ENCODE assay signal across 8 mouse cellular contexts in the genomic region with DNA sequence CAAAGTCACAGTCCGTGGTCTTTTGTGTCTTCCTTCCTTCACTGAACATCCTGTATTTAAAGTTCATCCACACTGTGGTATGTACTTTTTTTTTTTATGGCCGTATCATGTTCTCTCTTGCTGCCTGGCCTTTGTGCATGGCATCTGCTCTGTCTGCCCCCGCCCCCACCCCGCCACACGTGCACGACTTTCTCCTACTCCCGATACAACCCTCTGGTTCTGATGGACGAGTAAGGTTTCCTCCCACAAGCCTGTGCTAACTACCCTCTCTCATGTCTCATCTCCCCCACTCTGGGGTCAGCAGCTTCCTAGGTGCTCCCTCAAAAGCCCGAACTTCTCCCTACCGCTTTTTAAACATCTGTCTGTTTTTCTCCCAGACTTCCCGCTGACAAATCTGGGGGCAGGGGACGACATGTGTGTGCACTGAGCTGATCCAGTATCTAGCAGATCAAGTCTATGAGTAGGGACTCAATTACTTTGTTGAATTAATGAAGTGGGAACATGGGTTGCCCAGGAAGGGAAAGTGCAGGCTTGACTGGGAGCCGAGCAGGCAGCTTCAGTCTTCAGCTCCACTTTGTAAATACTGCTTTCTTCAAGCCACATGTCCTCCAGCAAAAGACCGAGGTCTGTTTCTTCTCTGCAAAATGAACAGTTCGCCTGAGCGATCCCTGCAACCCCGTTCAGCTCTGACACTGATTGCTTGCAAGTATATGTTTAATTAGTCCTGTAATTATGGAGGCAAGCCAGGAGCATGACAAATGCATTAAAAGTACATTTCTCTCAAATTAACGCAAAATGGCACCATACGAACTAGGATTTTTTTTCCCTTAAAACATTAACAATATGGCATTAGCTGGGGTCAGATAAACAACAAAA. TPM values are rescaled to one million over a fixed set of nuclear protein-coding genes. Genes with fewer than 3 reads are reported as not detected.
A peak's percentile ranks its signal among the peaks of the same experiment; 100 is the strongest.
DNase-seq lines count a peak whose midpoint lies in the region; ATAC-seq and TF ChIP-seq lines count a peak whose summit lies in the region.
"Had no signal": no experiment of that assay in that cellular context is flagged by ENCODE, and none has a peak within 500 bp of the region (broad histone marks: within the 10 kb centered on the region; RNA-seq: fewer than 3 reads in every experiment).

No protein-coding gene starts in this region.

- H3K4me2 ChIP-seq in lung, postnatal 0 days (replicated peaks; ENCODE audit: low read depth, low read length): peak overlapping the region; percentile 22; the same call in 1 of the 2 replicates
- H3K4me2 ChIP-seq in forebrain, postnatal 0 days (ENCODE audit: low read depth): peak overlapping the region; percentile 17; the same call in 1 of the 2 replicates
- H3K4me2 ChIP-seq in limb, embryonic 15.5 days: peak overlapping the region; percentile 26
- H3K4me2 ChIP-seq in stomach, postnatal 0 days (replicated peaks; ENCODE audit: low read depth): peak overlapping the region; percentile 20

- no peaks in the 10 kb centered on the region for H3K9me3 ChIP-seq in lung, postnatal 0 days (ENCODE audit: low read length)
- H3K9me3 ChIP-seq in forebrain, postnatal 0 days (ENCODE audit: low read length): no peaks in the 10 kb centered on the region
- H3K9me3 ChIP-seq in limb, embryonic 15.5 days: no peaks in the 10 kb centered on the region
- H3K9me3 ChIP-seq in stomach, postnatal 0 days (ENCODE audit: control insufficient read depth, low read length): no peaks in the 10 kb centered on the region

- no peak for DNase-seq in lung, postnatal 0 days (ENCODE audit: low spot score)
- DNase-seq in lung, postnatal 25 days (ENCODE audit: low spot score): no peak
- DNase-seq in forebrain, postnatal 0 days: no peak
- no peak for DNase-seq in stomach, postnatal 0 days (ENCODE audit: low spot score)
- no peak for DNase-seq in spleen, postnatal 14 days (ENCODE audit: low spot score in 2 of 2)
- no peak for DNase-seq in urinary bladder, postnatal 14 days (ENCODE audit: low spot score)
- DNase-seq: gastrocnemius, adult 2 months had no signal

- no peak overlapping the region for H3K4me3 ChIP-seq in lung, postnatal 0 days (ENCODE audit: low read depth, low read length)
- H3K4me3 ChIP-seq in forebrain, postnatal 0 days (ENCODE audit: low read depth, low read length): no peak overlapping the region
- H3K4me3 ChIP-seq in limb, embryonic 15.5 days: peak overlapping the region; percentile 12; the same call in 1 of the 2 replicates
- H3K4me3 ChIP-seq in stomach, postnatal 0 days (ENCODE audit: low read depth, low read length): no peak overlapping the region
- H3K4me3 ChIP-seq: gastrocnemius, adult 2 months had no signal

- WGBS in lung, postnatal 0 days: 29% methylated on average over 19 of the region's 19 CpGs
- 35% methylated on average over 19 of the region's 19 CpGs for WGBS in forebrain, postnatal 0 days
- WGBS in limb, embryonic 15.5 days: 28% methylated on average over 19 of the region's 19 CpGs
- WGBS in stomach, postnatal 0 days: 34% methylated on average over 19 of the region's 19 CpGs

- TF ChIP-seq EP300 in lung, postnatal 0 days (IDR thresholded peaks at IDR 0.05): no peak
- no peak for TF ChIP-seq EP300 in stomach, postnatal 0 days (optimal IDR thresholded peaks at IDR 0.05)

- H3K27ac ChIP-seq in lung, postnatal 0 days (ENCODE audit: low read length): no peak overlapping the region
- no peak overlapping the region for H3K27ac ChIP-seq in forebrain, postnatal 0 days (ENCODE audit: low read depth, low read length)
- H3K27ac ChIP-seq in limb, embryonic 15.5 days: 0 out of 2 replicates have a peak overlapping the region, but pooled peaks have one; percentile 17
- H3K27ac ChIP-seq in stomach, postnatal 0 days (replicated peaks): no peak overlapping the region
- H3K27ac ChIP-seq: gastrocnemius, adult 2 months had no signal

- H3K9ac ChIP-seq in lung, postnatal 0 days (replicated peaks; ENCODE audit: low read depth): no peak overlapping the region
- H3K9ac ChIP-seq in forebrain, postnatal 0 days: no peak overlapping the region
- no peak overlapping the region for H3K9ac ChIP-seq in limb, embryonic 15.5 days
- H3K9ac ChIP-seq in stomach, postnatal 0 days (ENCODE audit: low read length): no peak overlapping the region

- no peaks in the 10 kb centered on the region for H3K36me3 ChIP-seq in lung, postnatal 0 days (ENCODE audit: insufficient read depth, low read length)
- H3K36me3 ChIP-seq in forebrain, postnatal 0 days (ENCODE audit: insufficient read depth): no peaks in the 10 kb centered on the region
- no peaks in the 10 kb centered on the region for H3K36me3 ChIP-seq in limb, embryonic 15.5 days
- no peaks in the 10 kb centered on the region for H3K36me3 ChIP-seq in stomach, postnatal 0 days (ENCODE audit: control insufficient read depth, insufficient read depth, low read length)

- no peak for TF ChIP-seq CTCF in lung, postnatal 0 days (IDR thresholded peaks at IDR 0.05)
- no peak for TF ChIP-seq CTCF in forebrain, postnatal 0 days (IDR thresholded peaks at IDR 0.05; ENCODE audit: low read depth)
- TF ChIP-seq CTCF in stomach, postnatal 0 days (IDR thresholded peaks at IDR 0.05; ENCODE audit: low read depth): no peak

- no peaks in the 10 kb centered on the region for H3K4me1 ChIP-seq in lung, postnatal 0 days (ENCODE audit: insufficient read depth, low read depth, low read length)
- no peaks in the 10 kb centered on the region for H3K4me1 ChIP-seq in forebrain, postnatal 0 days (ENCODE audit: insufficient read depth)
- H3K4me1 ChIP-seq in limb, embryonic 15.5 days: peaks cover 16% of the 10 kb centered on the region
- H3K4me1 ChIP-seq in stomach, postnatal 0 days (replicated peaks; ENCODE audit: control insufficient read depth, insufficient read depth): no peaks in the 10 kb centered on the region

- H3K27me3 ChIP-seq in lung, postnatal 0 days (replicated peaks; ENCODE audit: insufficient read depth, low read length): no peaks in the 10 kb centered on the region
- no peaks in the 10 kb centered on the region for H3K27me3 ChIP-seq in forebrain, postnatal 0 days (ENCODE audit: insufficient read depth, low read length)
- H3K27me3 ChIP-seq in limb, embryonic 15.5 days: no peaks in the 10 kb centered on the region
- H3K27me3 ChIP-seq in stomach, postnatal 0 days (ENCODE audit: control insufficient read depth, insufficient read depth, low read length): no peaks in the 10 kb centered on the region

- ATAC-seq in lung, postnatal 0 days: no peak
- ATAC-seq in forebrain, postnatal 0 days: no peak
- no peak for ATAC-seq in limb, embryonic 15.5 days (ENCODE audit: insufficient number of reproducible peaks, low FRiP score, low TSS enrichment, low read depth)
- ATAC-seq in stomach, postnatal 0 days (ENCODE audit: low FRiP score, low TSS enrichment): no peak

RNA-seq across cellular contexts. Expression of a gene that starts 35.4 kb away (rescaled TPM):
- 294 and 318 TPM in 2 replicates for polyA plus RNA-seq in lung, postnatal 0 days (2015; fragmentation: Nextera tagmentation; extraction: Ambion mirVana)
- 11.8 and 30.3 TPM in 2 replicates for total RNA-seq in forebrain, postnatal 0 days (2014; rRNA removed)
- 48.6 and 58.8 TPM in 2 replicates for polyA plus RNA-seq in forebrain, postnatal 0 days (2015; fragmentation: Nextera tagmentation; extraction: Ambion mirVana)
- polyA plus RNA-seq in limb, embryonic 15.5 days (2015; fragmentation: Nextera tagmentation; extraction: Ambion mirVana): 744 and 768 TPM in 2 replicates
- 238 and 253 TPM in 2 replicates for polyA plus RNA-seq in stomach, postnatal 0 days (2015; fragmentation: Nextera tagmentation; extraction: Ambion mirVana)
